Mouse (Mus musculus) spleen, adult 2 months (tissue): Measurements from ENCODE around the gene Rab3gap1. TPM values are rescaled to one million over a fixed set of nuclear protein-coding genes. Genes with fewer than 3 reads are reported as not detected.

Experiments used
- DNase-seq, 2 experiments: peaks; one replicate each; pipeline versions ENCODE4 v3.0.0 to v3.0.0-alpha.2; 2012 to 2021; ENCODE audit warnings: low spot score in 2 of 2, low read depth in 1 of 2
- H3K27ac ChIP-seq: fragments of 200-500 bp; 2 replicates; pipeline ENCODE4 v1.5.1; 2012; ENCODE audit warnings: low read length, inconsistent platforms; ENCODE audit not compliant: insufficient read depth
- H3K27me3 ChIP-seq: fragments of 200-500 bp; 2 replicates; pipeline ENCODE4 v1.6.1; 2012; ENCODE audit warnings: mild to moderate bottlenecking, moderate library complexity, low read length, inconsistent platforms; ENCODE audit not compliant: control insufficient read depth, insufficient read depth
- H3K36me3 ChIP-seq: fragments of 200-500 bp; 2 replicates; pipeline ENCODE4 v1.6.1; 2012; ENCODE audit warnings: mild to moderate bottlenecking, low read length, inconsistent platforms; ENCODE audit not compliant: control insufficient read depth, insufficient read depth
- H3K4me1 ChIP-seq: fragments of 200-500 bp; 2 replicates; pipeline ENCODE4 v1.6.1; 2011; ENCODE audit warnings: inconsistent platforms; ENCODE audit not compliant: control insufficient read depth, insufficient read depth, insufficient read length
- H3K4me3 ChIP-seq: fragments of 200-500 bp; 2 replicates; pipeline ENCODE4 v1.5.1; 2011; ENCODE audit warnings: mild to moderate bottlenecking, inconsistent platforms; ENCODE audit not compliant: insufficient read depth, insufficient read length; ENCODE audit errors: extremely low read depth
- CTCF ChIP-seq: fragments of 200-500 bp; IDR thresholded peaks from 2 replicates; pipeline ENCODE4 v1.5.1; 2011; ENCODE audit warnings: mild to moderate bottlenecking, inconsistent platforms; ENCODE audit not compliant: insufficient read depth, insufficient read length, insufficient replicate concordance; ENCODE audit errors: extremely low read depth
- POLR2A ChIP-seq: fragments of 200-500 bp; IDR thresholded peaks from 2 replicates; pipeline ENCODE4 v1.6.1; 2011; ENCODE audit warnings: low read depth, low read length, inconsistent platforms
- WGBS: fragments of 180-500 bp; shearing (Covaris S2); methylation state at CpG from one replicate; pipeline ENCODE4 v1.1.7; 2018; 5-methylcytosine and 5-hydroxymethylcytosine counted together
- polyA plus RNA-seq: library from polyadenylated mRNA; depleted of rRNA; stranded (reverse); fragments of >200 nt; gene quantifications from 2 replicates; pipeline ENCODE4 v1.2.3, GENCODE M21; 2012

Rab3gap1 gene
- polyA plus RNA-seq, 1 experiment, result 17.7 TPM

GRCm38 (mm10) chr1:127860492-127860891 is 8.1 kb upstream of the Rab3gap1 start:
- Histone ChIP-seq H3K36me3 (no peaks in the 10 kb centered on the region), H3K27ac (no peak overlapping the region), H3K4me3 (no peak overlapping the region), H3K4me1 (no peaks in the 10 kb centered on the region; the same call in 1 of the 2 replicates), H3K27me3 (no peaks in the 10 kb centered on the region)
- 91% methylated on average over 4 of the region's 4 CpGs for WGBS
- TF ChIP-seq POLR2A (no peak), CTCF (no peak)
- no peak for DNase-seq

- TF ChIP-seq POLR2A (no peak), CTCF (no peak)
- 82% methylated on average over 5 of the region's 5 CpGs for WGBS
- no peak for DNase-seq
- Histone ChIP-seq H3K36me3 (no peaks in the 10 kb centered on the region), H3K27ac (no peak overlapping the region), H3K4me3 (no peak overlapping the region), H3K27me3 (no peaks in the 10 kb centered on the region), H3K4me1 (no peaks in the 10 kb centered on the region; the same call in 1 of the 2 replicates)
These were observed 6.7 kb upstream of the Rab3gap1 start for GRCm38 (mm10) chr1:127861900-127862299.

GRCm38 (mm10) chr1:127863806-127864205 is 4.8 kb upstream of the Rab3gap1 start:
- H3K36me3 ChIP-seq, result no peaks in the 10 kb centered on the region
- H3K4me1 ChIP-seq, result no peaks in the 10 kb centered on the region; the same call in 1 of the 2 replicates
- TF ChIP-seq POLR2A (no peak), CTCF (no peak)
- no peak overlapping the region for H3K27ac ChIP-seq
- H3K4me3 ChIP-seq, result no peak overlapping the region
- H3K27me3 ChIP-seq, result no peaks in the 10 kb centered on the region
- DNase-seq, result no peak
- WGBS, result 64% methylated on average over 7 of the region's 7 CpGs

- no peak for TF ChIP-seq POLR2A
- no peak for TF ChIP-seq CTCF
- 38% methylated on average over 8 of the region's 8 CpGs for WGBS
These were observed 703 bp downstream of the Rab3gap1 start for GRCm38 (mm10) chr1:127869276-127869675.

DNA sequence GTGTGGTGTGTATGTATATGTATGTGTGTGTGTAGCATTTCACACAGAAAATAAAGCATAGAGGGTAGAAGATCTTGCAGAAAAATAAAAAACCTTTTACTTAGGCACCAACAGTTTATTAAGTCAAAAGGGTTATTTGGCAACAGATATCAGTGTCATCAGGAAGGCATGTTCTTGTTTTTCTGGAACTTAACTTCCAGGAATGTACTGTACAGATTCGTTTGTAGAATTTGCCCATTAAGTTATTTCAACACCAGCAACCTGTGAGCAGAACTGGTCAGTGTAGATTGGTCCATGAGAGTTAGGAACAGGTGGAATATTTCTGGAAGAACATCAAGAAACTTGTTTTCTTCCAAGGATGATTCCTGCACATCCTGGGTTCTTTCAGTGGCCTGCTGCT is 30.8 kb downstream of the Rab3gap1 start:
- Histone ChIP-seq H3K27me3 (no peaks in the 10 kb centered on the region), H3K4me3 (no peak overlapping the region), H3K36me3 (peaks cover 4% of the 10 kb centered on the region), H3K4me1 (no peaks in the 10 kb centered on the region), H3K27ac (no peak overlapping the region)
- no peak for DNase-seq
- WGBS, result 73% methylated on average over 1 of the region's 1 CpGs
- no peak for TF ChIP-seq POLR2A
- TF ChIP-seq CTCF, result no peak

More at GRCm38 (mm10) chr1:127869276-127869675, 703 bp downstream of the Rab3gap1 start:
- H3K4me1 ChIP-seq, result peaks cover 4% of the 10 kb centered on the region; the same call in 1 of the 2 replicates
- no peaks in the 10 kb centered on the region for H3K27me3 ChIP-seq
- H3K27ac ChIP-seq, result peak overlapping the region; percentile 96
- DNase-seq, result no peak
- peak overlapping the region; percentile 98 for H3K4me3 ChIP-seq
- H3K36me3 ChIP-seq, result peaks cover 2% of the 10 kb centered on the region

DNA sequence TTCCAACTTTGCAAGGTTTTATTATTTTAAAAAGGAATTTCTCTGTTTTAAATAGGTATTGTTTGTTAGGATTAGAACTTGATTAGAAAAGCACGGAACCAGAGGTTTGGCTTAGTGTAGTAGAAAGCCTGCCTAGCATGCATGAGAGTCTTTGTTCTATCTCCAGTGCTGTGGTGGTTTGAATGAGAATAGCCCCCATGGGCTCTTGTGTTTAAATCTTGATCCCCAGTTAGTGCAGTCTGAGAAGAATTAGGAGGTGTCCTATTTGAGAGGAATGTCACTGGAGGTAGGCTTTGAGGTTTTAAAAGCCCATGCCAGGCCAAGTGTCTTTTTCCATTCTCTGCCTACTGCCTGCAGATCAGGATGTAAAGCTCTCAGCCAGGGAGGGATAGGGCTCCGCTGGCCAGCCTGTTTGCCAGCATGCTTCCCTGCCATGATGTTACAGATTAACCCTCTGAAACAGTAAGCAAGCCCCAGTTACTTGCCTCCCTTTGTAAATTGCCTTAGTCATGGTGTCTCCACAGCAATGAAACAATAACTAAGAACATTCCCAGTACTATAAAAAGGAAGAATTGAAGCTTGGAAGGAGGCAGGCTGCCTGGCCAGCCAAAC is 36.3 kb downstream of the Rab3gap1 start:
- WGBS, result 95% methylated on average over 2 of the region's 2 CpGs
- Histone ChIP-seq H3K4me1 (no peaks in the 10 kb centered on the region), H3K36me3 (peaks cover 8% of the 10 kb centered on the region), H3K27me3 (no peaks in the 10 kb centered on the region), H3K4me3 (no peak overlapping the region), H3K27ac (no peak overlapping the region)
- TF ChIP-seq POLR2A (no peak), CTCF (no peak)
- DNase-seq, result no peak

- TF ChIP-seq POLR2A, result no peak
- no peak for TF ChIP-seq CTCF
- Histone ChIP-seq H3K4me1 (no peaks in the 10 kb centered on the region), H3K27me3 (no peaks in the 10 kb centered on the region), H3K36me3 (peaks cover 12% of the 10 kb centered on the region), H3K4me3 (no peak overlapping the region), H3K27ac (no peak overlapping the region)
- WGBS, result 90% methylated on average over 4 of the region's 4 CpGs
- no peak for DNase-seq
These were observed 44.5 kb downstream of the Rab3gap1 start for GRCm38 (mm10) chr1:127913116-127913515.
